ENCODE assay signal across 8 mouse cellular contexts in the genomic region with DNA sequence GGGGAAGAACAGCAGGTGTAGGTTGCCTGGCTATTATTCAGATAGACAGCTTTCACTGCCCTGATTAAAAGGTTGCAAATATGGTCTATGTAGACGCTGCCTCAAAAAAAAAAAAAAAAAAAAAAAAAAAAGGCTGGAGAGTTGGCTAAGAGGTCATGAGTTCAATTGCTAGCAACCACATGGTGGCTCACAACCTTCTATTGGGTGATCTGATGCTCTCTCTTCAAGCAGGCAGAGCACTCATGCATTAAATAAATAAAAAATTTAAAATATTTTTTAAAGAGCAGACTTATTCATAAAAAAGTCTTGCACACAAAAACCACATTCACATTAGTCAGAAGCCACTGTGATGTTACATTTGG. TPM values are rescaled to one million over a fixed set of nuclear protein-coding genes. Genes with fewer than 3 reads are reported as not detected.
DNase-seq lines count a peak whose midpoint lies in the region; ATAC-seq and TF ChIP-seq lines count a peak whose summit lies in the region.

No protein-coding gene starts in this region.

- intact Hi-C loops in left cerebral cortex, postnatal 25 days (cut with DNase I), result no loop called here

- no peak; the same call in none of the 2 replicates for TF ChIP-seq CTCF in midbrain, postnatal 0 days (IDR thresholded peaks at IDR 0.05)

- H3K9me3 ChIP-seq in kidney, embryonic 16.5 days (ENCODE audit: low read length), result no peaks in the 10 kb centered on the region; the same call in 1 of the 2 replicates
- no peaks in the 10 kb centered on the region for H3K9me3 ChIP-seq in hindbrain, embryonic 15.5 days
- H3K9me3 ChIP-seq in midbrain, postnatal 0 days (ENCODE audit: low read length), result no peaks in the 10 kb centered on the region

- peak overlapping the region; percentile 93 for H3K9ac ChIP-seq in kidney, embryonic 16.5 days (replicated peaks; ENCODE audit: low read length)
- peak overlapping the region; percentile 93 for H3K9ac ChIP-seq in hindbrain, embryonic 15.5 days
- peak overlapping the region; percentile 97 for H3K9ac ChIP-seq in midbrain, postnatal 0 days (replicated peaks; ENCODE audit: low read length, poor library complexity, severe bottlenecking)

- no peak for ATAC-seq in kidney, embryonic 16.5 days (ENCODE audit: low FRiP score, low TSS enrichment)
- no peak for ATAC-seq in hindbrain, embryonic 15.5 days (ENCODE audit: low FRiP score, low read depth)
- ATAC-seq in midbrain, postnatal 0 days (ENCODE audit: low FRiP score), result no peak

- H3K4me2 ChIP-seq in kidney, embryonic 16.5 days (replicated peaks; ENCODE audit: low read depth, low read length), result peak overlapping the region; percentile 86
- H3K4me2 ChIP-seq in hindbrain, embryonic 15.5 days, result peak overlapping the region; percentile 89
- H3K4me2 ChIP-seq in midbrain, postnatal 0 days (ENCODE audit: low read depth, low read length, poor library complexity, severe bottlenecking), result peak overlapping the region; percentile 74

- no peak for DNase-seq in kidney, postnatal 4 days
- no peak for DNase-seq in midbrain, postnatal 0 days (ENCODE audit: low spot score)
- DNase-seq in left cerebral cortex, postnatal 25 days (ENCODE audit: low spot score in 2 of 2), result no peak
- no peak for DNase-seq in gastrocnemius, postnatal 10 days
- no peak for DNase-seq in frontal cortex, postnatal 14 days (ENCODE audit: low spot score in 2 of 2)

- peak overlapping the region; percentile 77 for H3K4me3 ChIP-seq in kidney, embryonic 16.5 days (ENCODE audit: low read length)
- peak overlapping the region; percentile 55 for H3K4me3 ChIP-seq in brown adipose tissue, adult 24 weeks (ENCODE audit: insufficient read depth, low read depth, low read length)
- H3K4me3 ChIP-seq in hindbrain, embryonic 15.5 days, result peak overlapping the region; percentile 65
- H3K4me3 ChIP-seq in midbrain, postnatal 0 days (ENCODE audit: low read depth, low read length), result peak overlapping the region; percentile 73

- peak overlapping the region; percentile 100 for H3K27ac ChIP-seq in kidney, embryonic 16.5 days (ENCODE audit: low read length)
- no peak overlapping the region; the same call in 1 of the 2 replicates for H3K27ac ChIP-seq in brown adipose tissue, adult 24 weeks (replicated peaks; ENCODE audit: low read depth, low read length)
- H3K27ac ChIP-seq in hindbrain, embryonic 15.5 days (replicated peaks), result peak overlapping the region; percentile 99
- peak overlapping the region; percentile 99 for H3K27ac ChIP-seq in midbrain, postnatal 0 days (ENCODE audit: low read depth, low read length)

- peaks cover 48% of the 10 kb centered on the region for H3K36me3 ChIP-seq in kidney, embryonic 16.5 days (ENCODE audit: insufficient read depth, low read length)
- H3K36me3 ChIP-seq in hindbrain, embryonic 15.5 days, result peaks cover 45% of the 10 kb centered on the region
- peaks cover 38% of the 10 kb centered on the region for H3K36me3 ChIP-seq in midbrain, postnatal 0 days (ENCODE audit: insufficient read depth, low read length)

- WGBS in kidney, embryonic 16.5 days, result 0% methylated on average over 1 of the region's 1 CpGs
- WGBS in hindbrain, embryonic 15.5 days, result 0% methylated on average over 1 of the region's 1 CpGs
- WGBS in midbrain, postnatal 0 days, result 0% methylated on average over 1 of the region's 1 CpGs

- no peaks in the 10 kb centered on the region for H3K27me3 ChIP-seq in kidney, embryonic 16.5 days (ENCODE audit: insufficient read depth, low read length)
- no peaks in the 10 kb centered on the region for H3K27me3 ChIP-seq in hindbrain, embryonic 15.5 days
- no peaks in the 10 kb centered on the region for H3K27me3 ChIP-seq in midbrain, postnatal 0 days (ENCODE audit: insufficient read depth, low read length)

- H3K4me1 ChIP-seq in kidney, embryonic 16.5 days (ENCODE audit: insufficient read depth, low read length), result peaks cover 26% of the 10 kb centered on the region
- H3K4me1 ChIP-seq in brown adipose tissue, adult 24 weeks (ENCODE audit: control insufficient read depth, insufficient read depth, insufficient read length, low read length), result peaks cover 11% of the 10 kb centered on the region; the same call in 1 of the 2 replicates
- H3K4me1 ChIP-seq in hindbrain, embryonic 15.5 days (replicated peaks), result peaks cover 33% of the 10 kb centered on the region
- peaks cover 18% of the 10 kb centered on the region for H3K4me1 ChIP-seq in midbrain, postnatal 0 days (ENCODE audit: insufficient read depth, low read length)

RNA-seq across cellular contexts. Expression of a gene that starts 1.2 kb away (rescaled TPM):
- 266 and 277 TPM in 2 replicates for polyA plus RNA-seq in kidney, embryonic 16.5 days (2015; fragmentation: Nextera tagmentation; extraction: Ambion mirVana)
- polyA plus RNA-seq in brown adipose tissue, adult 24 weeks (2012; ENCODE audit: insufficient read depth, insufficient read length, missing spikeins), result 79.3 and 90.4 TPM in 2 replicates
- 213 and 229 TPM in 2 replicates for polyA plus RNA-seq in hindbrain, embryonic 15.5 days (2015; fragmentation: Nextera tagmentation; extraction: Ambion mirVana)
- 30.4 and 47.0 TPM in 2 replicates for total RNA-seq in midbrain, postnatal 0 days (2014; rRNA removed)
- polyA plus RNA-seq in midbrain, postnatal 0 days (2015; fragmentation: Nextera tagmentation; extraction: Ambion mirVana), result 154 and 157 TPM in 2 replicates
- 100 to 1,000 TPM; 134 to 138 TPM for total RNA-seq in left cerebral cortex, postnatal 25 days (2021)
- 100 to 1,000 TPM; 107 to 120 TPM for total RNA-seq in gastrocnemius, postnatal 10 days (2021)

RNA-seq across cellular contexts. Expression of a gene that starts 8.5 kb away (rescaled TPM):
- polyA plus RNA-seq in kidney, embryonic 16.5 days (2015; fragmentation: Nextera tagmentation; extraction: Ambion mirVana), result 840 and 906 TPM in 2 replicates
- 2,528 and 2,993 TPM in 2 replicates for polyA plus RNA-seq in brown adipose tissue, adult 24 weeks (2012; ENCODE audit: insufficient read depth, insufficient read length, missing spikeins)
- 711 and 737 TPM in 2 replicates for polyA plus RNA-seq in hindbrain, embryonic 15.5 days (2015; fragmentation: Nextera tagmentation; extraction: Ambion mirVana)
- 295 and 379 TPM in 2 replicates for total RNA-seq in midbrain, postnatal 0 days (2014; rRNA removed)
- 638 and 795 TPM in 2 replicates for polyA plus RNA-seq in midbrain, postnatal 0 days (2015; fragmentation: Nextera tagmentation; extraction: Ambion mirVana)
- 100 to 1,000 TPM; 482 to 488 TPM for total RNA-seq in left cerebral cortex, postnatal 25 days (2021)
- total RNA-seq in gastrocnemius, postnatal 10 days (2021), result 100 to 1,000 TPM; 725 to 806 TPM

RNA-seq across cellular contexts. Expression of a gene that starts 10.7 kb away (rescaled TPM):
- 3.8 and 5.1 TPM in 2 replicates for polyA plus RNA-seq in kidney, embryonic 16.5 days (2015; fragmentation: Nextera tagmentation; extraction: Ambion mirVana)
- 3.3 and 3.7 TPM in 2 replicates for polyA plus RNA-seq in brown adipose tissue, adult 24 weeks (2012; ENCODE audit: insufficient read depth, insufficient read length, missing spikeins)
- polyA plus RNA-seq in hindbrain, embryonic 15.5 days (2015; fragmentation: Nextera tagmentation; extraction: Ambion mirVana), result 18.9 and 19.2 TPM in 2 replicates
- total RNA-seq in midbrain, postnatal 0 days (2014; rRNA removed), result 118 and 147 TPM in 2 replicates
- polyA plus RNA-seq in midbrain, postnatal 0 days (2015; fragmentation: Nextera tagmentation; extraction: Ambion mirVana), result 12.5 and 13.9 TPM in 2 replicates
- total RNA-seq in left cerebral cortex, postnatal 25 days (2021), result 10 to 100 TPM; 17.7 to 22.2 TPM
- 10 to 100 TPM in 1 of 2 experiments, 1 to 10 TPM in 1; 8.9 to 12.2 TPM for total RNA-seq in gastrocnemius, postnatal 10 days (2021)

RNA-seq across cellular contexts. Expression of a gene that starts 35.3 kb away (rescaled TPM):
- polyA plus RNA-seq in kidney, embryonic 16.5 days (2015; fragmentation: Nextera tagmentation; extraction: Ambion mirVana), result 118 and 126 TPM in 2 replicates
- 11.4 and 15.1 TPM in 2 replicates for polyA plus RNA-seq in brown adipose tissue, adult 24 weeks (2012; ENCODE audit: insufficient read depth, insufficient read length, missing spikeins)
- 52.5 and 54.7 TPM in 2 replicates for polyA plus RNA-seq in hindbrain, embryonic 15.5 days (2015; fragmentation: Nextera tagmentation; extraction: Ambion mirVana)
- 69.6 and 91.1 TPM in 2 replicates for total RNA-seq in midbrain, postnatal 0 days (2014; rRNA removed)
- 24.8 and 25.1 TPM in 2 replicates for polyA plus RNA-seq in midbrain, postnatal 0 days (2015; fragmentation: Nextera tagmentation; extraction: Ambion mirVana)
- 10 to 100 TPM; 22.6 to 25.8 TPM for total RNA-seq in left cerebral cortex, postnatal 25 days (2021)
- total RNA-seq in gastrocnemius, postnatal 10 days (2021), result 10 to 100 TPM; 33.0 to 43.2 TPM

RNA-seq across cellular contexts. Expression of a gene that starts 41.9 kb away (rescaled TPM):
- 0.97 and 1.2 TPM in 2 replicates for polyA plus RNA-seq in kidney, embryonic 16.5 days (2015; fragmentation: Nextera tagmentation; extraction: Ambion mirVana)
- not detected in 2 replicates for polyA plus RNA-seq in brown adipose tissue, adult 24 weeks (2012; ENCODE audit: insufficient read depth, insufficient read length, missing spikeins)
- polyA plus RNA-seq in hindbrain, embryonic 15.5 days (2015; fragmentation: Nextera tagmentation; extraction: Ambion mirVana), result 6.1 and 6.4 TPM in 2 replicates
- 17.5 and 23.1 TPM in 2 replicates for total RNA-seq in midbrain, postnatal 0 days (2014; rRNA removed)
- polyA plus RNA-seq in midbrain, postnatal 0 days (2015; fragmentation: Nextera tagmentation; extraction: Ambion mirVana), result 12.5 and 12.8 TPM in 2 replicates
- total RNA-seq in left cerebral cortex, postnatal 25 days (2021), result 10 to 100 TPM; 22.6 to 24.9 TPM
- not detected for total RNA-seq in gastrocnemius, postnatal 10 days (2021)
